Mouse (Mus musculus) limb, embryonic 15.5 days (tissue): ENCODE data around the gene Sh2d6. TPM values are rescaled to one million over a fixed set of nuclear protein-coding genes. Genes with fewer than 3 reads are reported as not detected.
"Not testable (repeated sequence)": the region's sequence is repeated elsewhere in the genome, so short reads cannot be mapped to it uniquely, and the experiment has no call there.

Experiments
- ATAC-seq: fragments of 200-750 bp; cut with Nextera tagmentation; 2 replicates; pipeline ENCODE4 v1.8.0; 2017; ENCODE audit warnings: low read depth, moderate TSS enrichment; ENCODE audit not compliant: insufficient number of reproducible peaks, low FRiP score, low TSS enrichment
- H3K27ac ChIP-seq: fragments of 300-500 bp; sonication (generic); 2 replicates; pipeline ENCODE4 v1.5.1; 2015; ENCODE audit warnings: moderate library complexity, mild to moderate bottlenecking, inconsistent platforms
- H3K27me3 ChIP-seq: fragments of 300-500 bp; sonication (generic); 2 replicates; pipeline ENCODE4 v1.6.1; 2015; ENCODE audit warnings: inconsistent platforms
- H3K36me3 ChIP-seq: fragments of 300-500 bp; sonication (generic); 2 replicates; pipeline ENCODE4 v1.6.1; 2015; ENCODE audit warnings: inconsistent platforms
- H3K4me1 ChIP-seq: fragments of 300-500 bp; sonication (generic); 2 replicates; pipeline ENCODE4 v1.6.1; 2015; ENCODE audit warnings: inconsistent platforms
- H3K4me2 ChIP-seq: fragments of 300-500 bp; sonication (generic); 2 replicates; pipeline ENCODE4 v1.6.1; 2015; ENCODE audit warnings: mild to moderate bottlenecking, inconsistent platforms
- H3K4me3 ChIP-seq: fragments of 300-500 bp; sonication (generic); 2 replicates; pipeline ENCODE4 v1.5.1; 2015; ENCODE audit warnings: mild to moderate bottlenecking, inconsistent platforms
- H3K9ac ChIP-seq: fragments of 300-500 bp; sonication (generic); 2 replicates; pipeline ENCODE4 v1.6.1; 2015; ENCODE audit warnings: inconsistent platforms
- H3K9me3 ChIP-seq: fragments of 300-500 bp; sonication (generic); 2 replicates; pipeline ENCODE4 v1.6.1; 2016; ENCODE audit warnings: inconsistent platforms
- whole genome bisulfite sequencing: fragments of 180-500 bp; shearing (Covaris S2); methylation state at CpG from one replicate; pipeline ENCODE4 v1.1.7; 2015; 5-methylcytosine and 5-hydroxymethylcytosine counted together
- polyA plus RNA-seq: library from polyadenylated mRNA; unstranded; fragments of >200 nt; fragmentation: Nextera tagmentation; extraction: Ambion mirVana; gene quantifications from 2 replicates; pipeline ENCODE4 v1.2.1, GENCODE M21; 2015

Sh2d6 gene
- polyA plus RNA-seq, 1 experiment from 2014 or later: 0.36 TPM

GRCm38 (mm10) chr6:72491151-72491550 is 30.4 kb downstream of the Sh2d6 start:
- ATAC-seq: no peak
- Histone ChIP-seq H3K9me3 (no peaks in the 10 kb centered on the region), H3K9ac (no peak overlapping the region), H3K27me3 (no peaks in the 10 kb centered on the region), H3K4me1 (peaks cover 14% of the 10 kb centered on the region), H3K27ac (no peak overlapping the region), H3K4me3 (no peak overlapping the region), H3K36me3 (no peaks in the 10 kb centered on the region), H3K4me2 (no peak overlapping the region)
- 54% methylated on average over 3 of the region's 3 CpGs for WGBS

GRCm38 (mm10) chr6:72489534-72489933 is 32.0 kb downstream of the Sh2d6 start:
- Histone ChIP-seq H3K4me1 (peaks cover 14% of the 10 kb centered on the region), H3K4me2 (no peak overlapping the region), H3K27me3 (no peaks in the 10 kb centered on the region), H3K4me3 (no peak overlapping the region), H3K36me3 (no peaks in the 10 kb centered on the region), H3K9ac (no peak overlapping the region), H3K9me3 (no peaks in the 10 kb centered on the region), H3K27ac (no peak overlapping the region)
- ATAC-seq: no peak

- H3K27me3 ChIP-seq: no peaks in the 10 kb centered on the region
- H3K4me3 ChIP-seq: no peak overlapping the region
- H3K9ac ChIP-seq: no peak overlapping the region
- 66% methylated on average over 3 of the region's 3 CpGs for WGBS
- ATAC-seq: no peak
- H3K36me3 ChIP-seq: no peaks in the 10 kb centered on the region
- no peak overlapping the region for H3K4me2 ChIP-seq
- H3K9me3 ChIP-seq: no peaks in the 10 kb centered on the region
- no peak overlapping the region for H3K27ac ChIP-seq
- peaks cover 14% of the 10 kb centered on the region for H3K4me1 ChIP-seq
Measured at GRCm38 (mm10) chr6:72488850-72489249, 32.7 kb downstream of the Sh2d6 start.

- Histone ChIP-seq H3K9ac (no peak overlapping the region), H3K4me3 (no peak overlapping the region), H3K4me2 (no peak overlapping the region), H3K36me3 (no peaks in the 10 kb centered on the region), H3K4me1 (0 out of 2 replicates have a peak, but pooled peaks cover 3% of the 10 kb centered on the region), H3K27ac (no peak overlapping the region), H3K27me3 (no peaks in the 10 kb centered on the region), H3K9me3 (no peaks in the 10 kb centered on the region)
- ATAC-seq: no peak
- WGBS: 52% methylated on average over 3 of the region's 3 CpGs
Measured at GRCm38 (mm10) chr6:72487282-72487681, 34.2 kb downstream of the Sh2d6 start.

- no peaks in the 10 kb centered on the region for H3K36me3 ChIP-seq
Measured at GRCm38 (mm10) chr6:72486307-72486706, 35.2 kb downstream of the Sh2d6 start.

GRCm38 (mm10) chr6:72484887-72485286 is 36.6 kb downstream of the Sh2d6 start:
- Histone ChIP-seq H3K27ac (no peak overlapping the region), H3K9ac (no peak overlapping the region), H3K4me3 (no peak overlapping the region), H3K4me1 (0 out of 2 replicates have a peak, but pooled peaks cover 3% of the 10 kb centered on the region), H3K4me2 (no peak overlapping the region), H3K9me3 (no peaks in the 10 kb centered on the region), H3K27me3 (no peaks in the 10 kb centered on the region), H3K36me3 (no peaks in the 10 kb centered on the region)
- no peak for ATAC-seq
- WGBS: 74% methylated on average over 4 of the region's 4 CpGs

More at GRCm38 (mm10) chr6:72486307-72486706, 35.2 kb downstream of the Sh2d6 start:
- Histone ChIP-seq H3K4me1 (0 out of 2 replicates have a peak, but pooled peaks cover 3% of the 10 kb centered on the region), H3K4me2 (no peak overlapping the region), H3K9me3 (no peaks in the 10 kb centered on the region), H3K4me3 (no peak overlapping the region), H3K9ac (no peak overlapping the region), H3K27ac (no peak overlapping the region), H3K27me3 (no peaks in the 10 kb centered on the region)
- 82% methylated on average over 6 of the region's 6 CpGs for WGBS
- no peak for ATAC-seq

GRCm38 (mm10) chr6:72482156-72482555 is 39.4 kb downstream of the Sh2d6 start:
- 68% methylated on average over 2 of the region's 2 CpGs for WGBS
- Histone ChIP-seq H3K27me3 (no peaks in the 10 kb centered on the region), H3K4me2 (no peak overlapping the region), H3K4me1 (no peaks in the 10 kb centered on the region), H3K36me3 (no peaks in the 10 kb centered on the region), H3K27ac (no peak overlapping the region), H3K4me3 (no peak overlapping the region), H3K9me3 (no peaks in the 10 kb centered on the region), H3K9ac (no peak overlapping the region)
- ATAC-seq: no peak

GRCm38 (mm10) chr6:72480422-72480702 is 41.1 kb downstream of the Sh2d6 start:
- Histone ChIP-seq H3K4me3 (no peak overlapping the region), H3K9ac (no peak overlapping the region), H3K4me1 (peaks cover 2% of the 10 kb centered on the region; the same call in 1 of the 2 replicates), H3K36me3 (no peaks in the 10 kb centered on the region), H3K27me3 (no peaks in the 10 kb centered on the region), H3K4me2 (no peak overlapping the region), H3K27ac (no peak overlapping the region), H3K9me3 (no peaks in the 10 kb centered on the region)
- WGBS: 84% methylated on average over 2 of the region's 2 CpGs
- no peak for ATAC-seq

GRCm38 (mm10) chr6:72479645-72480421 is 41.7 kb downstream of the Sh2d6 start:
- Histone ChIP-seq H3K27me3 (no peaks in the 10 kb centered on the region), H3K4me2 (no peak overlapping the region), H3K9ac (no peak overlapping the region), H3K4me3 (no peak overlapping the region), H3K27ac (no peak overlapping the region), H3K9me3 (no peaks in the 10 kb centered on the region), H3K4me1 (peaks cover 4% of the 10 kb centered on the region; the same call in 1 of the 2 replicates), H3K36me3 (no peaks in the 10 kb centered on the region)
- WGBS: 86% methylated on average over 12 of the region's 12 CpGs
- no peak for ATAC-seq

- H3K36me3 ChIP-seq, H3K4me3 ChIP-seq, H3K27me3 ChIP-seq, H3K4me1 ChIP-seq, ATAC-seq, H3K9me3 ChIP-seq, H3K9ac ChIP-seq, H3K27ac ChIP-seq, H3K4me2 ChIP-seq: not testable (repeated sequence)
- WGBS: 90% methylated on average over 3 of the region's 3 CpGs
Measured at GRCm38 (mm10) chr6:72478691-72479090, 42.8 kb downstream of the Sh2d6 start.

- Histone ChIP-seq H3K4me3 (no peak overlapping the region), H3K4me2 (no peak overlapping the region), H3K9me3 (no peaks in the 10 kb centered on the region), H3K27ac (no peak overlapping the region), H3K4me1 (peaks cover 12% of the 10 kb centered on the region), H3K36me3 (no peaks in the 10 kb centered on the region), H3K9ac (no peak overlapping the region), H3K27me3 (no peaks in the 10 kb centered on the region)
- no peak for ATAC-seq
- WGBS: 82% methylated on average over 3 of the region's 3 CpGs
Measured at GRCm38 (mm10) chr6:72477621-72478020, 43.9 kb downstream of the Sh2d6 start.

- H3K27me3 ChIP-seq: no peaks in the 10 kb centered on the region
- H3K27ac ChIP-seq: no peak overlapping the region
- no peaks in the 10 kb centered on the region for H3K9me3 ChIP-seq
- no peak overlapping the region for H3K4me3 ChIP-seq
- H3K4me2 ChIP-seq: no peak overlapping the region
- no peak for ATAC-seq
- no peaks in the 10 kb centered on the region for H3K36me3 ChIP-seq
- H3K4me1 ChIP-seq: peaks cover 12% of the 10 kb centered on the region
- 94% methylated on average over 5 of the region's 5 CpGs for WGBS
- no peak overlapping the region for H3K9ac ChIP-seq
Measured at GRCm38 (mm10) chr6:72476836-72477235, 44.7 kb downstream of the Sh2d6 start.
